Mouse (Mus musculus) embryonic fibroblast, embryonic 13.5 days (primary cell): ENCODE data around the gene Ifnar1.

Experiments
- CTCF ChIP-seq: IDR thresholded peaks from 2 replicates; pipeline ENCODE4 v1.5.1; 2011; ENCODE audit warnings: mild to moderate bottlenecking, control low read depth, low read length, moderate library complexity, borderline replicate concordance; ENCODE audit not compliant: insufficient read depth
- POLR2A ChIP-seq: IDR thresholded peaks from 2 replicates; pipeline ENCODE4 v1.6.1; 2011; ENCODE audit warnings: low read depth, mild to moderate bottlenecking, control low read depth, low read length, moderate library complexity

DNA sequence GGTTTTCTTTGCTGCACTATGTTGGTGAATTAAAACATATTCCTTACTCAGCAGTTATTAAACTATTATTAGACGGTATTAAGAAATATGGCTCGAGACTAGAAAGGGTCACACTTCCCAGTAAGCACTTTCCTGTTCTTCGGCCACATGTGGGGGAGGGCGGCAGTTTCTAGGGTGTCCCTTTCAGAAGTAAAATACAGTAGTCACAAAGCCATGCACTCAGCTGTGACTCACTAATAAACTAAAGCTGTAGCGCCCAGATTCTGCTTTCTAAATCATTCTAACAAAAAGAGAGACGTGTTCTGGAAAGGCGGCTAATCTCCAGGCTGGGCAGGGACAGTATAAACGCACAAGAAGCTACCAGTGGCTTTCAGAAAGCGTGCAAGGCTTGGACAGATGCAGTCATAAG is 23.3 kb upstream of the Ifnar1 start:
- TF ChIP-seq POLR2A (no peak), CTCF (no peak)
